Mouse (Mus musculus): ENCODE data around the gene Nos3.

DNA sequence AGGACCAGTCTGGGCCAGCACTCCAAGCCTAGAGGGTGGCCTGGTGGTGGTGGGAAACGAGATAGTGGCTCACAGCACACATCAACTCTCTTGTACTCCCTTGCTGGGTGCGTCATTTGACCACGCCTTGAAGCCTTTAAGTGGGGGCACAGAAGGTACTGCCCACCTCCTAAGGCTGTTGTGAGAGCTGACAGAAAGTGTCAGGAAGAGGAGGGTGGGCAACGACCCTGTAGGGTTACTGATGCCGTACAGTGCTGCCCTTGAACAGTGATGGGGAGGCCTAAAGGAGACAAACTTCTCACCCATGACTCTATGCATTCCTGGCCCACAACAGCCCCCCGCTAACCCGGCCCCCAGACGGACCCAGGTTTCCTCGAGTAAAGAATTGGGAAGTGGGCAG is 1.8 kb downstream of the Nos3 start:
- no peak for TF ChIP-seq MYOD1 (IDR thresholded peaks at IDR 0.05; ENCODE audit: control insufficient read depth in 1 of 3, insufficient read length in 2 of 3, low read depth in 2 of 3)
- TF ChIP-seq POLR2A (IDR thresholded peaks at IDR 0.05; ENCODE audit: insufficient read length, low read depth): no peak
- no peak for TF ChIP-seq MAX (IDR thresholded peaks at IDR 0.05; ENCODE audit: low read depth)
